Mouse (Mus musculus): Measurements from ENCODE around the gene Gpr179.
A peak's percentile ranks its signal among the peaks of the same experiment; 100 is the strongest.
"Not testable (repeated sequence)": the region's sequence is repeated elsewhere in the genome, so short reads cannot be mapped to it uniquely, and the experiment has no call there.

Gene Gpr179

DNA sequence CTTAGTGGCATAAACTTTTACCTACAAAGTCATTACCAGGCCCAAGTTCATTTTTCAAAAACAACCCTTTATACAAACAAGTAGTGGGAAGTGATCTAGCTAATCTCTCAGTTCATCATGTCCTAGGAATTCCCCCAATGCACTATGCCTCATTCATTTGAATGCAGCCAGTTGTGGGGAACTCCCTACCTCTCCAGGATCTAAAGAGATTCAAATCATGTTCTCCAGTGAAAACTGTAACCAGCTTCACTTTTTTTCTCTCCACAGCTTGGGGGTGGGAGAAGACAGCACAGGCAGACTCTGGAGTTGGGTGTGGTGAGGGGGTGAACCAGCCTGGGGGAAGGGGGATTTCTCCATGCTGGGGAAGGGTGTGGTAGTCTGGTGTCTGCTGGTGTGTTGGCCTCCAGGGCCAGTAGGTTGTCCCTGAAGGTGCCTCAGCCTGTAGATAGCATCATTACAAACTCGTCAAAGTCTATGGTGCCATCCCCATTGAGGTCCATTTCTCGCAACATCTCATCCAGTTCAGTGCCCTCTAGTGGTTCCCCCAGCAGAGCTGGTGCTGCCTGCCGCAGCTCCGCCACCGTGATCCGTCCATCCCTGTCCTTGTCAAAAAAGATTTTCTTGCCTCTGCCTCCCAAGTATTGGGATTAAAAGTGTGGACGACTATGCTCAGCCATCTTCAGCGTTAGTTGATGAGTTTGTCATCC, 29.8 kb downstream of the Gpr179 start:
- DNase-seq (ENCODE audit: low spot score in 2 of 2): not testable (repeated sequence)

DNA sequence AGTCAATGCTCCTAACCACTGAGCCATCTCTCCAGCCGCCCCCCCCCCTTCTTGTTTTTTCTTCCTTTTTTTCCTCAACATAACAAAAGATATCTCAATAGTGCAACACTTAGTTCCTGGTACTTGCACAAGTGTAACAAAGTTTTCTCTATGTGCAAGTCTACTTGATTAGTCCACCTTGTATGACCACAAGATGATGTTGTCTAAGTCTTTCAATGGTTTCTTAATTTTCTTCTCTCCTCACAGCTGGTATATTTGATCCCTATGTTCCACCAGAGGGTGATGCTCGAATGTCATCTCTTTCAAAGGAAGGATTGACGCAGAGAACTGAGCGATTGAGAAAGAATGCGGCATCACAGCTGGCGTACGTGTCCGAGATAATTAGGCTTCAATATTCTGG, 30.7 kb downstream of the Gpr179 start:
- DNase-seq (ENCODE audit: low spot score in 2 of 2): no peak

GRCm38 (mm10) chr11:97315504-97316503, 36.1 kb downstream of the Gpr179 start, which contains the start of gene Mrpl45:
Mrpl45 (plus strand) TSS chr11:97315716.
- peak; percentile 99 to 100 for DNase-seq (ENCODE audit: low spot score in 2 of 2)

- no peak for DNase-seq (ENCODE audit: low spot score in 2 of 2)
Measured at GRCm38 (mm10) chr11:97314751-97315503, 37.0 kb downstream of the Gpr179 start.

DNA sequence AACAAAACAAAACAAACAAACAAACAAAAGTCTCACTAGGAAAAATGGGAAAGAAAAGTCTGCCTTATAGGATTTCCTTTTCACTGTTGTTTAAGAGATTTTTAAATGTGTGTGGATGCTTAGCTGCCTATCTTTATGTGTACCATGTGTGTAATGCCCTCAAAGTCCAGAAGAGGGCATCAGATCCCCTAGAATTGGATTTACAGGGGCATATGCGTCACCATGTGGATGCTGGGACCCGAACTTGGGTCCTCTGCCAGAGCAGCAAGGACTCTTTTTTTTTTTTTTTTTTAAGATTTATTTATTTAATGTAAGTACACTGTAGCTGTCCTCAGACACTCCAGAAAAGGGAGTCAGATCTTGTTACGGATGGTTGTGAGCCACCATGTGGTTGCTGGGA, 37.8 kb downstream of the Gpr179 start:
- no peak for DNase-seq (ENCODE audit: low spot score in 2 of 2)

DNA sequence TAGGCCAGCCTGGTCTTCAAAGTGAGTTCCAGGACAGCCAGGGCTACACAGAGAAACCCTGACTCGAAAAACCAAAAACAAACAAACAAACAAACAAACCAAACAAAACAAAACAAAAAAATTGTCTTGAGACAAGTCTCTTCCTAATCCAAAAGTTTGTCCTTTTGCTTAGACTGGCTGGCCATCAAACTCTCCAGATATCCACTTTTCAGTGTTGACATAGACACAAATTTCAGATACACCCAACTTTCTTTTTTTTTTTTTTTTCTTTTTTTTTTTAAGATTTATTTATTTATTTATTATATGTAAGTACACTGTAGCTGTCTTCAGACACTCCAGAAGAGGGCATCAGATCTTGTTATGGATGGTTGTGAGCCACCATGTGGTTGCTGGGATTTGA, 39.0 kb downstream of the Gpr179 start:
- DNase-seq (ENCODE audit: low spot score in 2 of 2): not testable (repeated sequence)

GRCm38 (mm10) chr11:97310895-97311631, 40.8 kb downstream of the Gpr179 start:
- DNase-seq (ENCODE audit: low spot score in 2 of 2): peak; percentile 46 to 56

- DNase-seq (ENCODE audit: low spot score in 2 of 2): peak; percentile 71 to 84
Measured at GRCm38 (mm10) chr11:97309911-97310571, 41.8 kb downstream of the Gpr179 start.

GRCm38 (mm10) chr11:97309451-97309836, 42.4 kb downstream of the Gpr179 start:
- DNase-seq (ENCODE audit: low spot score in 2 of 2): peak; percentile 89 to 91

GRCm38 (mm10) chr11:97308806-97309450, 42.9 kb downstream of the Gpr179 start:
- no peak for DNase-seq (ENCODE audit: low spot score in 2 of 2)

DNA sequence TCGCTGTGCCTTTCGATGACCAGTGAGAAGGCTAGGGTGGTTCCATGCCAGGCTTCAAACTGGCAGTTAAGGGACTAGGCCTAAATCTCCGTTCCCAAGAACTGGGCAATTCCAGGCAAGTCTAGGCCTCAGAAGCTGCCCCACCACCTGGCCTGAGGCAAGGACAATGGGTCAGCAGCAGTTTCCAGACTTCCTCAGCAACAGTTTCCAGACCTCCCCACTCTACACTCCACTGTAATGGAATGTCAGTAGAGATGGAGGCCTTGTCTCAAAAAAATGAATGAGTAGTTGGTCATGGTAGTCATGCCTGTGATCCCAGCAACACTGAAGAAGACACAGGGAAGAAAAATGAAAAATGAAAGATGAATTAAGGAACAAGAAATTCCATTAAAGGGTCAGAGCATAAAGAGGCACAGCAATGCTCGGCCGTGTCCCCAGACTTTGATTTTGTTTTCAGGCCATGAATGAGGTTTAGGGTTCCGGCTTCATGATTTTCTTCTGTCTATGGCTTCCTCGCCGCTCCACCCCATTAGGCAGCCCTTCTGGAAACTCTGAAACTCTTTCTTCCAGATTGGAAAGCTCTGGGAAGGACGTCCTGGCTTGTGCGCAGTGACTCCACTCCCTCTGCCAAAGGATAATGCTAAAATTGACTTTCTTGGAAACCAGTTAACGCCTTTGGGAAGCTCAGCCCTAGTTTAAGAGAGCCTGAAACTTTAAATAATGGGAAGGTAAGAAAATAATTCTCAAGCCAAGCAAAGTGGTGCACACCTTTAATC, 44.4 kb downstream of the Gpr179 start:
- DNase-seq (ENCODE audit: low spot score in 2 of 2): peak in 1 of 2 experiments; percentile 37

GRCm38 (mm10) chr11:97304631-97305030, 47.2 kb downstream of the Gpr179 start:
- no peak for DNase-seq (ENCODE audit: low spot score in 2 of 2)

- DNase-seq (ENCODE audit: low spot score in 2 of 2): peak; percentile 83 to 92
Measured at GRCm38 (mm10) chr11:97302231-97302781, 49.6 kb downstream of the Gpr179 start.

DNA sequence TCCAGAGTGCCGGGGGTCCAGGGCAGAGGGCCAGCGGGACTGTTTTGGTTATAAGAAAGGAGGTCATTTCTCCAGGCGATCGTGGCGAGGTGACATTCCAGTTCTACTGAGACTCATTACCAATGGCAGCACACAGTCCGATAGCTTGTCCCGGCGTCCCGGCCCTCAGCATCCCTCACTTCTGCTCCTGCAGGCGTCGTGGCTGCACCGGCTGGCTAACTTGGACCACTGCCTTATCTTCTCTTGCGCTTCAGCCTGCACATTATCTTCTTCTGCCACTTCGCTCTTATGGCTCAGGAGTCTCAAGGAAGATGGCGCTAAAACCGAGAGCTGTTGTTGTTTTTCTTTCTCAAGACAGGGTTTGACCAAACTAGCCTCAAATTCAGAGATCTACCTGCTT, 50.5 kb downstream of the Gpr179 start:
- no peak for DNase-seq (ENCODE audit: low spot score in 2 of 2)

DNA sequence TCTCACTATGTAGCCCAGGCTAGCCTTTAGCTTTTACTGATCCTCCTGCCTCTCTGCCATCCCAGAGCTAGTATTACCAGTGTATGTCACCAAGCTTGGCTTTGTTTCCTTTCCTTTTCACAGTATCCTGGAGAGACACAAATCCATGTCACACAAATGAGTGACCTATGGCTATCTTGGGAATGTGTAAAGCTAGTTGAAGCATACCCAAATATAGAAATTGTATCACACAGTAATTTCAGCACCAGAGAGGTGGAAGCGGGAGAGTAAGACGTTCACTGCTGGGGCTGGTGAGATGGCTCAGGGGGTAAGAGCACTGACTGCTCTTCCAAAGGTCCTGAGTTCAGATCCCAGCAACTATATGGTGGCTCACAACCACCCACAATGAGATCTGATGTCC, 51.9 kb downstream of the Gpr179 start:
- DNase-seq (ENCODE audit: low spot score in 2 of 2): no peak

GRCm38 (mm10) chr11:97296542-97296941, 55.3 kb downstream of the Gpr179 start:
- peak in 1 of 2 experiments; percentile 35 for DNase-seq (ENCODE audit: low spot score in 2 of 2)

- DNase-seq (ENCODE audit: low spot score in 2 of 2): no peak
Measured at GRCm38 (mm10) chr11:97292731-97293130, 59.1 kb downstream of the Gpr179 start.

GRCm38 (mm10) chr11:97289276-97290230, 62.3 kb downstream of the Gpr179 start:
- peak; percentile 64 to 72 for DNase-seq (ENCODE audit: low spot score in 2 of 2)

Measured in heart, adult 9 months (tissue).